Comparison of ENCODE assay signal across 27 mouse cellular contexts in the genomic region with DNA sequence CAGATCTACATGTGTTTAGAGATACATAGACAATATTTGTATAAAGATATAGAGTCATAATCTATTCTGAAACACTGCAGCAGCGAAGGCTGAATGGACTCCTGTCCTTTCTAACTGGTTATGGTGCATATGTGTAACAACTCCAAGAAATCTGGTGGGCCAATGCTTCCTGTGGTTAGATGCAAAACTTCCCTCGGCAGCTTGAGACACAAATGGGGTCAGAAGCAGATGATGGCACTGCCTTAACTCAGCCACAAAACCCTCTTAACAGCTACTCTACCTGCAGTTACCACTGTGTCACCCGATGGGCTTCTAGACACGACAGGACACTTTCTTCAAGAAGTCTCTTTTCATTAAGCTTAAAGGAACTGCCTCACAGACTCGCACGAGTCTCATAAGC. TPM values are rescaled to one million over a fixed set of nuclear protein-coding genes. Genes with fewer than 3 reads are reported as not detected.
DNase-seq lines count a peak whose midpoint lies in the region; ATAC-seq and TF ChIP-seq lines count a peak whose summit lies in the region.
"Had no signal": no experiment of that assay in that cellular context is flagged by ENCODE, and none has a peak within 500 bp of the region (broad histone marks: within the 10 kb centered on the region; RNA-seq: fewer than 3 reads in every experiment).

No protein-coding gene starts in this region.

- H3K4me1 ChIP-seq in liver, embryonic 16.5 days (ENCODE audit: control insufficient read depth, low read depth, low read length), result peaks cover 9% of the 10 kb centered on the region
- H3K4me1 ChIP-seq in liver, embryonic 12.5 days, result peaks cover 19% of the 10 kb centered on the region
- peaks cover 7 to 17% of the 10 kb centered on the region in 2 experiments; a peak in 2 of 4 replicates for H3K4me1 ChIP-seq in CH12.LX (ENCODE audit: control insufficient read depth in 1 of 2, insufficient read depth in 2 of 2)
- H3K4me1 ChIP-seq: forebrain, embryonic 10.5 days; forebrain, embryonic 13.5 days; hindbrain, embryonic 10.5 days; hindbrain, embryonic 13.5 days; intestine, embryonic 15.5 days had no signal

- H3K36me3 ChIP-seq in liver, embryonic 16.5 days (ENCODE audit: control insufficient read depth, insufficient read depth), result peaks cover 6% of the 10 kb centered on the region
- peaks cover 23% of the 10 kb centered on the region for H3K36me3 ChIP-seq in liver, embryonic 12.5 days
- H3K36me3 ChIP-seq in CH12.LX (replicated peaks in 1 of 2; ENCODE audit: control insufficient read depth in 1 of 2, insufficient read depth in 1 of 2, low read length in 1 of 2), result peaks cover 2 to 15% of the 10 kb centered on the region in 2 experiments

- TF ChIP-seq EP300 in CH12.LX (IDR thresholded peaks at IDR 0.05; ENCODE audit: low read length), result no peak

- H3K4me3 ChIP-seq in liver, embryonic 16.5 days (ENCODE audit: low read depth, low read length), result no peak overlapping the region
- no peak overlapping the region for H3K4me3 ChIP-seq in liver, embryonic 12.5 days
- no peak overlapping the region for H3K4me3 ChIP-seq in CH12.LX (replicated peaks in 1 of 3; ENCODE audit: low read depth in 2 of 3, low read length in 2 of 3, poor library complexity in 1 of 3)
- H3K4me3 ChIP-seq: forebrain, embryonic 10.5 days; forebrain, embryonic 13.5 days; heart, adult 2 months; heart, embryonic 10.5 days; heart, embryonic 13.5 days; hindbrain, embryonic 10.5 days; hindbrain, embryonic 13.5 days; intestine, embryonic 15.5 days had no signal

- H3K27ac ChIP-seq in liver, embryonic 16.5 days (ENCODE audit: low read length), result no peak overlapping the region
- H3K27ac ChIP-seq in liver, embryonic 12.5 days, result no peak overlapping the region
- H3K27ac ChIP-seq in CH12.LX (ENCODE audit: insufficient read depth, low read depth), result no peak overlapping the region
- H3K27ac ChIP-seq: forebrain, embryonic 10.5 days; forebrain, embryonic 13.5 days; heart, adult 2 months; heart, embryonic 10.5 days; heart, embryonic 13.5 days; hindbrain, embryonic 10.5 days; hindbrain, embryonic 13.5 days; intestine, embryonic 15.5 days had no signal

- TF ChIP-seq POLR2A in CH12.LX (IDR thresholded peaks at IDR 0.05; ENCODE audit: low read depth, low read length), result no peak

- no peaks in the 10 kb centered on the region for H3K9me3 ChIP-seq in liver, embryonic 16.5 days (replicated peaks; ENCODE audit: control insufficient read depth, low read length)
- H3K9me3 ChIP-seq in liver, embryonic 12.5 days (replicated peaks), result no peaks in the 10 kb centered on the region
- peaks cover 2% of the 10 kb centered on the region for H3K9me3 ChIP-seq in CH12.LX (replicated peaks; ENCODE audit: low read length)
- H3K9me3 ChIP-seq: forebrain, embryonic 10.5 days; forebrain, embryonic 13.5 days; heart, embryonic 10.5 days; hindbrain, embryonic 10.5 days; hindbrain, embryonic 13.5 days; intestine, embryonic 15.5 days had no signal

- TF ChIP-seq CTCF in CH12.LX (conservative IDR thresholded peaks at IDR 0.05 in 1 of 2, IDR thresholded peaks at IDR 0.05 in 1 of 2; ENCODE audit: low read depth in 2 of 2, low read length in 2 of 2), result no peak

- in situ Hi-C loops in CH12.LX (cut with MboI; ENCODE audit: low pct_ligation_motif_present, low pct_unique_long_range_greater_than_20kb, low sequenced_read_pairs), result no loop called here

- dilution Hi-C loops in CH12.LX (cut with MboI; ENCODE audit: extremely low pct_ligation_motif_present, extremely low pct_unique_long_range_greater_than_20kb, low sequenced_read_pairs), result no loop called here

- ATAC-seq in liver, embryonic 16.5 days (ENCODE audit: low read depth), result peak; percentile 6; the same call in 1 of the 2 replicates
- no peak for ATAC-seq in liver, embryonic 12.5 days
- ATAC-seq in granulocyte monocyte progenitor cell, adult 5-6 weeks (replicated peaks; ENCODE audit: poor library complexity, severe bottlenecking), result peak; percentile 42; the same call in 1 of the 2 replicates
- ATAC-seq in megakaryocyte-erythroid progenitor cell, adult 5-6 weeks (replicated peaks; ENCODE audit: low FRiP score, low TSS enrichment, poor library complexity, severe bottlenecking), result 0 out of 2 replicates have a peak, but pooled peaks have one; percentile 20
- ATAC-seq: CD4-positive, CD25-positive, alpha-beta regulatory T cell, adult 4 months; forebrain, embryonic 13.5 days; forebrain, embryonic 16.5 days; hindbrain, embryonic 16.5 days; Patski had no signal

- H3K4me2 ChIP-seq in liver, embryonic 16.5 days (ENCODE audit: low read depth, low read length), result no peak overlapping the region
- no peak overlapping the region for H3K4me2 ChIP-seq in liver, embryonic 12.5 days
- no peak overlapping the region; the same call in 1 of the 2 replicates for H3K4me2 ChIP-seq in CH12.LX (ENCODE audit: insufficient read depth, low read depth, poor library complexity, severe bottlenecking)
- H3K4me2 ChIP-seq: forebrain, embryonic 13.5 days; heart, embryonic 13.5 days; hindbrain, embryonic 13.5 days; intestine, embryonic 15.5 days had no signal

- no peaks in the 10 kb centered on the region for H3K27me3 ChIP-seq in liver, embryonic 16.5 days (ENCODE audit: control insufficient read depth, insufficient read depth, low read depth, low read length)
- no peaks in the 10 kb centered on the region for H3K27me3 ChIP-seq in liver, embryonic 12.5 days (replicated peaks)
- no peaks in the 10 kb centered on the region for H3K27me3 ChIP-seq in CH12.LX (replicated peaks)
- H3K27me3 ChIP-seq: forebrain, embryonic 13.5 days; heart, embryonic 13.5 days; hindbrain, embryonic 13.5 days; intestine, embryonic 15.5 days; Patski had no signal

- TF ChIP-seq RAD21 in CH12.LX (IDR thresholded peaks at IDR 0.05; ENCODE audit: low read depth, low read length), result no peak

- no peak overlapping the region for H3K9ac ChIP-seq in liver, embryonic 16.5 days (ENCODE audit: low read depth, low read length)
- no peak overlapping the region for H3K9ac ChIP-seq in liver, embryonic 12.5 days
- no peak overlapping the region for H3K9ac ChIP-seq in CH12.LX (ENCODE audit: insufficient read depth, low read depth)
- H3K9ac ChIP-seq: forebrain, embryonic 13.5 days; heart, embryonic 13.5 days; hindbrain, embryonic 13.5 days; intestine, embryonic 15.5 days had no signal

- WGBS in liver, embryonic 16.5 days (ENCODE audit: insufficient replicate concordance), result 34% methylated on average over 6 of the region's 6 CpGs
- 44% methylated on average over 6 of the region's 6 CpGs for WGBS in liver, embryonic 12.5 days (ENCODE audit: insufficient replicate concordance)

- H3K79me2 ChIP-seq in CH12.LX (replicated peaks; ENCODE audit: control insufficient read depth, extremely low read depth, insufficient read depth, poor library complexity, severe bottlenecking), result no peaks in the 10 kb centered on the region

- DNase-seq in CH12.LX (ENCODE audit: extremely low read depth), result peak; percentile 59
- no peak for DNase-seq in right cerebral cortex, postnatal 4 days
- DNase-seq in gastrocnemius, postnatal 25 days, result no peak
- DNase-seq: adrenal gland, postnatal 10 days; adrenal gland, postnatal 36 days; cerebellum, adult 11 months; cerebellum, adult 2 months; cerebellum, adult 9-11 months; cerebellum, postnatal 36 days; gastrocnemius, postnatal 10 days; heart, adult 2 months; heart, postnatal 14 days had no signal

TF ChIP-seq in CH12.LX, 34 proteins besides CTCF, POLR2A, EP300 and RAD21:
- TF ChIP-seq ETS1 (conservative IDR thresholded peaks at IDR 0.05; ENCODE audit: low read depth, low read length) (no peak), IRF4 (IDR thresholded peaks at IDR 0.05; ENCODE audit: low read depth, low read length) (no peak), MAX (IDR thresholded peaks at IDR 0.05; ENCODE audit: low read length) (no peak), MAFK (IDR thresholded peaks at IDR 0.05; ENCODE audit: insufficient replicate concordance, low read length) (no peak), TCF12 (IDR thresholded peaks at IDR 0.05; ENCODE audit: low read depth, low read length) (no peak), GABPA (IDR thresholded peaks at IDR 0.05; ENCODE audit: insufficient replicate concordance, low read depth, low read length) (no peak), SMC3 (IDR thresholded peaks at IDR 0.05; ENCODE audit: low read depth, low read length) (no peak), ZKSCAN1 (IDR thresholded peaks at IDR 0.05; ENCODE audit: borderline replicate concordance, low read depth, low read length) (no peak), UBTF (IDR thresholded peaks at IDR 0.05; ENCODE audit: low read depth, low read length) (no peak)

RNA-seq across cellular contexts. Expression of a gene that starts 21.3 kb away (rescaled TPM):
- 129 and 141 TPM in 2 replicates for polyA plus RNA-seq in liver, embryonic 16.5 days (2015; fragmentation: Nextera tagmentation; extraction: Ambion mirVana)
- polyA plus RNA-seq in liver, embryonic 12.5 days (2016; fragmentation: Nextera tagmentation; extraction: Ambion mirVana), result 201 and 209 TPM in 2 replicates
- total RNA-seq in CH12.LX (2012; rRNA removed), result 173 and 208 TPM in 2 replicates
- 248 and 266 TPM in 2 replicates for total RNA-seq in CH12.LX (2014; rRNA removed)
- polyA plus RNA-seq in CH12.LX (2012; ENCODE audit: insufficient read length, low read depth), result 257 and 268 TPM in 2 replicates
- total RNA-seq in granulocyte monocyte progenitor cell, adult 5-6 weeks (2014; fragmentation: Nextera tagmentation), result 73.5 and 83.2 TPM in 2 replicates
- total RNA-seq in granulocyte monocyte progenitor cell, adult 5-6 weeks (2017), result 162 and 190 TPM in 2 replicates
- total RNA-seq in megakaryocyte-erythroid progenitor cell, adult 5-6 weeks (2014; fragmentation: Nextera tagmentation), result 134 and 150 TPM in 2 replicates
- 265 TPM in 2 replicates for total RNA-seq in megakaryocyte-erythroid progenitor cell, adult 5-6 weeks (2017)
- 10 to 100 TPM; 25.2 to 31.5 TPM for total RNA-seq in gastrocnemius, postnatal 25 days (2021)
